Mouse (Mus musculus): ENCODE results near the gene Wdr24. TPM values are rescaled to one million over a fixed set of nuclear protein-coding genes. Genes with fewer than 3 reads are reported as not detected.
"Not testable (repeated sequence)": the region's sequence is repeated elsewhere in the genome, so short reads cannot be mapped to it uniquely, and the experiment has no call there.

The Wdr24 gene
- total RNA-seq, 2 experiments from 2014 or later, result 23.9 to 26.5 TPM

DNA sequence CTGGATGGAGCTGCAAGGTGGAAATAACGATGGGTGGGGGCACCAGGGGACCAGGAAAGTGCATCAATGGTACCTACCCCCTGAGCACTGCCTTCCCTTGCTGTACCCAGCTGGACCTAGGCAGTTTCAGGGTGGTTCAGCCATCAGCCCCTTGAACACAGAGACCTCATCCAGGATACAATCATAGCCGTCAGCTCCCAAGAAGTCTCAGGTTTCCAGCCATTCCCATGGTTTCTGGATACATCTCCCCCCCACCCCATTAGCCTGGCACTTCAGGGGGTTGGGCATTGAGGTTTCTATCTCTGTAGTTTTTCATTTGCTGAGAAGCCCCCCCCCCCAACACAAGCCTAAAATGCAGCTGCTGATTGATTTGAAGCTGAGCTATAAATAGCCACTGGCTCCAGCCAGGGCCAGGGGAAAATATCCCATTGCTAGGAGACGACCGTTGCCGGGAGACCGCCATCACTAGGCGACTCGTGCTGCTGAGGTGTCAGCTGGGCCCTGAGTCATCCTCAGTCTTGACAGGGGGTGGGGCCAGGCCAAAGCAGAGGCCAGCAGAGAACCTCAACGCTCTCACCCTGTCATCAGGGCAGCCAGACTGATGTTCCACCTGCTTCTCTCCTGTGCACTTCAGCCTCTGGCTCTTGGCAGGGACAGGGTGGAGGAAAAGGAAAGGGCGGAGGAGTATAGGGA lies 20.5 kb upstream of the Wdr24 start:
- peak; percentile 78 to 83 for DNase-seq (ENCODE audit: low spot score in 2 of 2)
- intact Hi-C loops (cut with DNase I), result loop anchor here (10.0 kb wide), 1 partner anchor 228 kb away; the partner anchor contains the start of genes Lmf1 and Sox8

DNA sequence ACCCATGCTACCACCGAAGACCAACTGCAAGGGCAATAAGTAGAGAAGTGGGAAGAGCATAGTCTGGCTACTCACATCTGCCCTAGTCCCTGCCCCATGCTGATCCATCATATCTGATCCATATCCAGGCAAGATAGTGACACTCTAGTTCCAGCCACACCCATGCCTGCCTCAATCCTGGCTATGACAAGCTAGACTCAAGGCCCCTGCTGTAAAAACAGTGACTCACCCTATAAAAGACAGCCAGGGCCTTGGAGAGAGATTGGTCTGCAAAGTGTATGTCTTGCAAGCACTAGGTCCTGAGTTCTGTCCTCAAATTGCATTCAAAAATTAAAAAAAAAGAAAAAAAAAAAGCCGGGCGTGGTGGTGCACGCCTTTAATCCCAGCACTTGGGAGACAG lies 16.9 kb upstream of the Wdr24 start:
- intact Hi-C loops (cut with DNase I), result loop anchor here (10.0 kb wide), 1 partner anchor 232 kb away; the partner anchor contains the start of genes Lmf1 and Sox8

DNA sequence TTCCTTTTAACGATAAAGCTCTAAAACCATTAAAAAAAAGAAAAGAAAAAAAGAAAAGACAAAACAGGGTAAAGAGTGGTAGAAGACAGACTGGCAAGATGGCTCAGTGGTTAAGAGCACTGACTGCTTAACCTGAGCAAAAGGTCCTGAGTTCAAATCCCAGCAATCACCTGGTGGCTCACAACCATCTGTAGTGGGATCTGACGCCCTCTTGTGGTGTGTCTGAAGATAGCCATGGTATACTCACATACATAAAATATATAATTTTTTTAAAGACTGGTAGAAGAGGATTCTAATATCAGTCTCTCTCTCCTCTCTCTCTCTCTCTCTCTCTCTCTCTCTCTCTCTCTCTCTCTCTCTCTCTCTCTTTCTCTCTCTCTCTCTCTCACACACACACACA lies 16.0 kb upstream of the Wdr24 start:
- intact Hi-C loops (cut with DNase I), result loop anchor here (10.0 kb wide), 1 partner anchor 233 kb away; the partner anchor contains the start of genes Lmf1 and Sox8
- DNase-seq (ENCODE audit: low spot score in 2 of 2), result not testable (repeated sequence)

More for the DNA sequence above, 16.9 kb upstream of the Wdr24 start:
- no peak for DNase-seq (ENCODE audit: low spot score in 2 of 2)

DNA sequence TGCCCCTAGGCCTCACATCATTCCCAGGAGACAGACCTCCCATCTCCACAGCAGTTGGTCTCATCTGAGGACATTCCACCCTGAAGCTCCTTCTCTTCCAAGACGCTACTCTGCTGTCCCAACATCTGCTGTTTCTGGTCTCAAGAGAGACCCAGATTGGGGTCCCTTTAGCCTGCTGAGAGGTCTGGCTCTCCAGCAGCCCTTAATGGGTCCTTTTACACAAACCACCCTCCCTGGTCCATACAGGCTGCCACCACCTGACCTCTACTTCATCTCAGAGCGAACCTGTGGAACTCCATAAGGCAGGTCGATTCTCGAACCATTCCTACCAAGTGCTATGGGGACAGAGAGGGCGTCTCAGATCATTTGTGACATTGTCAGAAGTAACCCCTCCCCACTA lies 15.4 kb upstream of the Wdr24 start:
- intact Hi-C loops (cut with DNase I), result loop anchor here (10.0 kb wide), 1 partner anchor 233 kb away; the partner anchor contains the start of genes Lmf1 and Sox8
- DNase-seq (ENCODE audit: low spot score in 2 of 2), result no peak

DNA sequence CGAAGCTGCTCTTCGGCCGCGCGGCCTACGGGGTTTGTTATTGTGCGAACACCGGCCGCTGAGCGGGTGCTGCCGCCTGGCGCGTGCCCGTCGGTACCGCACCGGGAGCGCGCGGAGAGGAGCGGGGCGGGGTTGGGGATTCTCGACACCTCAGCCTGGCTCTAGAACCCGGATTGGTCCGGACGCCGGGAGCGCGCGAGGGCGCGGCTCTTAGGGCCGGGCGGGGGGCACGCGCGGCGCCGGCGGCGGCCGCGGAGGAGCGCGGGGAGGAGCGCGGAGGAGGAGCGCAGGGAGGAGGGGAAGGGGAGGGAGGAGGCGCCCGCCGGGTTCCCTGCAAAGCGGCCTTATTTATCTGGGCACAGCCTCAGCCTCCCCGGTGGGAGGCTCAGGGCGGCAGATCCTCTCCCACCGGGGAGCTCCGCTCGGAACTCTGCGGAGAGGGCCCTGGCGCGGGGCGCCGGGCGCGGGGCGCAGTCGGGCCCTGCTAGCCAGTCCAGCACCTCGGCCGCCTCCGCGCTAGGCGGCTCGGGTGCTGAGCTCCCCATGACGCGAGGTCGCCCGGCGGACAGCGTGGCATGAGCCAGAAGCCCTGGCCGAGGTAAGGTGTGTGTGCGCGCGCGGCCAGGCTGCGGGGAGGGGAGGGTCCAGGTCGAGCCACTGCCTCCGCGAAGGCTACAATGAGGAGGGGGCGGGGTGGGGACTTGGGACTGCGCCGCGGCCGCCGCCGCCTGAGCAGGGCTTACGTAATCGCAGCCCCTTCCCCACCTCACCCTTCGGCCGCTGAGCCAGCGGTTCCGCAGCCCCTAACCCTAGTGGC lies 14.4 kb upstream of the Wdr24 start, which contains the start of gene Fbxl16:
Fbxl16 (plus strand) TSS at position 297 of the 817 bp plus-strand sequence.
- intact Hi-C loops (cut with DNase I), result loop anchor here (10.0 kb wide), 1 partner anchor 234 kb away; the partner anchor contains the start of genes Lmf1 and Sox8
- DNase-seq (ENCODE audit: low spot score in 2 of 2), result peak; percentile 90 to 94

DNA sequence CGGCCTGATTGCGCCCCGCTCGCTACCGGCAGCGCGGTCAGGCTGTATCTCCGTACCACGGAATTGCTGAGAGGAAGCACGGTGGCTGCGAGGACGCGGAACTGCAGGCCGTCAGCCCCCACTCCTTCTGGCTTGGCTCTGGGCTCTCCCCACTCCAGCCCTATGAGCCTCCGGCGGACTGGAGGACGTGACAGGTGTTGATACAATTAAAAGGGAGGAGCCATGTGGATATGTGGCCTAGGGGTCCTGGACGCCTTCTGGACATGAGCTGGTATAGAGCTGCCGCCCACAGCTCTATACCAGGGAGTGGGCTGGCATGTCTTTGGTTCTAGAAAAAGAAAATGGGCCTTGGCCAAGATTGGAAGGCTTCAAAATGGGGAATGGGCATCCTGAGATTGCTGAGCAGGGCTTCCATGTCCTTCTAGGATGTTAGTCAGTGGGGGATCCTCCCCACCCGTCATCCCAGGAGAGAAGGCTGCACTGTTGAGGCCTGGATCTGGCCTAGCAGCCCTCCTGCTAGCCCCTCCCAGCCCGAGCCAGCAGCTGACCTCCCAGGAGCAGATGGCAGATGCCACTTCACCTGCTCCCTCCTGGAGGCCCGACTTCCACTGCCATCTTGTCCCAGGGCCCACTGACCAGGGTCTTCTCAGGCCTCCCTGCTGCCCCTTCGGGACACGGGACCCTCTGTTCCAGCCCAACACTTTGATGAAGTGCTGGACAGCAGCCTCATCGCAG lies 13.7 kb upstream of the Wdr24 start:
- intact Hi-C loops (cut with DNase I), result loop anchor here (10.0 kb wide), 1 partner anchor 235 kb away; the partner anchor contains the start of genes Lmf1 and Sox8
- DNase-seq (ENCODE audit: low spot score in 2 of 2), result peak in 1 of 2 experiments; percentile 66

DNA sequence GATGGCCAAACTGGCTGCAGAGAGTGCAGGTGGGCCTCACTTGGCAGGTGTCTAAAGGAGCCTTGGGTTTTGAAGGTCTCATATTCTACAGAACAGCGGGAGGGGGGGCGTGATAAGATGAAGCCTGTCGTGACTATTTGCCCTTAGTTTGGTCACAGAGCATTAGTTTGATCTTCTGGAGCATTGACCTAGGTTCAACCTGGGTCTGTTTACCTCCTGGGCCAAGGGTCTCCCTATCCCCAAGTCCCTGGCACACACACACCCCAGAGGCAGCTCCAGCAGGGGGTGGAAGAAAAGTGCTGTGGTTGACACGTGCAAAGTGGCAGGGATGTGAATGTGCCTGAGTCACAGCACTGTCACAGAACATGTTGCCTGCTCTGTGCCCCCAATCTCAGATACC lies 12.5 kb upstream of the Wdr24 start:
- intact Hi-C loops (cut with DNase I), result no loop called here
- DNase-seq (ENCODE audit: low spot score in 2 of 2), result no peak

DNA sequence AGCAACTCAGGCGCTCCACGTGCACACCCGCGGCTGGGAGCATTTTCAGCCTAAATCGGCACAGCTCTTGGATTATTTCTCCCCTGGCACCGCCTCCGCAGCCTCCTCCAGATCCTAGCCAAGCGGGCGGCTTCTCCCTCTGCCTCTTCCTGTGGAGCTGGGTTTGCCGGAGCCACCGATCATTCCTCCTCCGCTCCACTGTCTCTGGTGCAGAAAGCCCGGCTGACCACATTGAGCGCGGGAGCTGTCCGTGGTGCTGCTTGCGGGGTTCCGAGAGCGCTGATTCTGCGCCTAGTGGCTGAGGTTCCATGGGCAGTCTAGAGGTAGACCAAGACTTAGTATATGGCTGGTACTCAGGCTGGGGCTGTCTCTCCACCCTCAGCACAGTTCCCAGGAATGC lies 10.0 kb upstream of the Wdr24 start:
- peak; percentile 88 to 93 for DNase-seq (ENCODE audit: low spot score in 2 of 2)
- intact Hi-C loops (cut with DNase I), result no loop called here

DNA sequence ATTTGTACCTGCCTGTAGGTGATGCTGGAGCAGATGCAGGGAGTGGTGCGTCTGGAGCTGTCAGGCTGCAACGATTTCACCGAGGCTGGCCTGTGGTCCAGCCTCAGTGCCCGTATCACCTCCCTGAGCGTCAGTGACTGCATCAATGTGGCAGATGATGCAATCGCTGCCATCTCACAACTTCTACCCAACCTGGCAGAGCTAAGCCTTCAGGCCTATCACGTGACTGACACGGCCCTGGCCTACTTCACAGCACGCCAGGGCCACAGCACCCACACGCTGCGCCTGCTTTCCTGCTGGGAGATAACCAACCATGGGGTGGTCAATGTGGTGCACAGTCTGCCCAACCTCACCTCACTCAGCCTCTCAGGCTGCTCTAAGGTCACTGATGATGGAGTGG lies 5.8 kb upstream of the Wdr24 start:
- intact Hi-C loops (cut with DNase I), result no loop called here
- no peak for DNase-seq (ENCODE audit: low spot score in 2 of 2)

DNA sequence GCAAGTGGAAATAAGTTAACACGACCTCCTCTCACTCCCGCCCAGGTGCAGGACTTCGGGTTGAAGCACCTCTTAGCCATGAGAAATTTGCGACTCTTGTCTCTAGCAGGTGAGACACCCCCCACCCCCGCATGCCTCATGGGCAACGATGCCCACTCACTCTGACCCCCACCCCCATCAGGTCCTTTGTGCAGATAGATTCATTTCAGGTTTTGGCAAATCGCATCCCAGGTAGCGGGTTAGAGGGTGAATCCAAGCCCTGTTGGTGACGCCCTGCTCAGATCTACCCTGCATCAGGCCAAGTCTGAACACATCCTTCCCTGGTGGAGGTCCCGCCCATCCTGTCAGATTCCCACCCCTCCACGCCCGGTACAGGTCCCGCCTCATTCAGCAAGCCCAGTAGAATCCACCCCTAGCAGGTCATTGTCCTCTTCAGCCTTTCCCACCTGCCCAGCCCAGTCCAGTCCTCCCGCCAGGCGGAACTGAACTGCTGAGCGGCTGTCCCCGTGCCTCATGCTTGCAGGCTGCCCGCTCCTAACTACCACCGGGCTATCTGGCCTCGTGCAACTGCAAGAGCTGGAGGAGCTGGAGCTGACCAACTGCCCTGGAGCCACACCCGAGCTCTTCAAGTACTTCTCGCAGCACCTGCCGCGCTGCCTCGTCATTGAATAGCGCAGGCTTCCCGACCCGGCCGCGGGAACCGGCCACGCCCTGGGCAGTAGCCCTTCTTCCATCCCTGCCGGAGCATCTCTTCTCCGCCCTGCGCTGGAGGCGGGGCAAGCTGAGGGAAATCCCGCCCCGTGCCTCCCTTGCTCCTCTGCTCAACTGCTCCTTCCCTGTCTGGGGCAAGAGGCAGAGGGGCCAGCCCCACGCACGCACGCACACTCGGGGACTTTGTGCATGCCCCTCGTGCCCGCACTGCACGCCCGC lies 4.3 kb upstream of the Wdr24 start:
- intact Hi-C loops (cut with DNase I), result no loop called here

DNA sequence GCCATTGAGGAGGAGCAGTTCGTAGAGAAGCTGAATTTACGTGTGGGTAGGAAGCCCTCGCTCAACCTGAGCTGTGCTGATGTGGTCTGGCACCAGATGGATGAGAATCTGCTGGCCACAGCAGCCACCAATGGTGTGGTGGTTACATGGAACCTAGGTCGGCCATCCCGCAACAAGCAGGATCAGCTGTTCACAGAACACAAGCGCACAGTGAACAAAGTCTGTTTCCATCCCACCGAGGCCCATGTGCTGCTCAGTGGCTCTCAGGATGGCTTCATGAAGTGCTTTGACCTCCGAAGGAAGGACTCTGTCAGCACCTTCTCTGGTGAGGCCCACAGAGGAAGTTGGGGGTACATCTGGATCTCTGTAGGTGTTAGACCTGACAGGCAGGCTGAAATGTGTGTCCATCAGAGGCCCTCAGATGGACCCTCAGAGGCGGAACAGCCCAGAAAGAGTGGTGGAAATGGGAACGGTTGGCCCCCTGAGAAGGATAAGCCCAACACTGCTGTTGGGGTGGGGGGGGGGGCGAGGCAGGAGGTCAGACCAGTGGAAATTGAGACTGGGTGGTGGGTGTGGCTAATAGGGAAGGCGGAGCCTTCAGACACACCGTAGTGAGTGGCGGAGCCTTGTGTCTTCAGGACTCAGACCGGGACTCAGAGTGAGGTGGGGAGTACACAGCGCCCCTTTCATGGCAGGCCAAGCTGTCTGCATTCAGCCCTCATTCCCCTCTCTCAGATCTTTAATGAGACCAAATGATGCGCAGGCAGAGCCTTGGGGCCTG lies 1.1 kb downstream of the Wdr24 start:
- no peak for DNase-seq (ENCODE audit: low spot score in 2 of 2)
- intact Hi-C loops (cut with DNase I), result no loop called here

More for the DNA sequence above, 4.3 kb upstream of the Wdr24 start:
- DNase-seq (ENCODE audit: low spot score in 2 of 2), result no peak

DNA sequence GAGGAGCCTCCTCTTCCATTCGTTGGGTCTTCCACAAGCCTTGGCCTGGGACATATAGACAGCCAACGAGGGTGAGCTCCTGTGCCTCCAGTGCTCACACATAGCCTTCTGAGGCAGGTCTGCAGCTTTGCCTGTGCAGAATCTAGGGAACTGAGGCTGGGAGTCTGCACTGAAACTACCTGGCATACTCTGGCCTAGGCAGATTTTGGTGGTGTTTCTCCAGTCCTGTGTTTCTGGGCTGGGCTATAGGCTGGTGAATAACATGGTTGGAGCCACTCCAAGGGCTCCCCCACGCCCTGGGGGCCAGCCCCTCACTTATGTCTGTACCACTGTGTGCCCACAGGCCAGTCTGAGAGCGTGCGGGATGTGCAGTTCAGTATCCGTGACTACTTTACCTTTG lies 1.9 kb downstream of the Wdr24 start:
- intact Hi-C loops (cut with DNase I), result no loop called here
- no peak for DNase-seq (ENCODE audit: low spot score in 2 of 2)

DNA sequence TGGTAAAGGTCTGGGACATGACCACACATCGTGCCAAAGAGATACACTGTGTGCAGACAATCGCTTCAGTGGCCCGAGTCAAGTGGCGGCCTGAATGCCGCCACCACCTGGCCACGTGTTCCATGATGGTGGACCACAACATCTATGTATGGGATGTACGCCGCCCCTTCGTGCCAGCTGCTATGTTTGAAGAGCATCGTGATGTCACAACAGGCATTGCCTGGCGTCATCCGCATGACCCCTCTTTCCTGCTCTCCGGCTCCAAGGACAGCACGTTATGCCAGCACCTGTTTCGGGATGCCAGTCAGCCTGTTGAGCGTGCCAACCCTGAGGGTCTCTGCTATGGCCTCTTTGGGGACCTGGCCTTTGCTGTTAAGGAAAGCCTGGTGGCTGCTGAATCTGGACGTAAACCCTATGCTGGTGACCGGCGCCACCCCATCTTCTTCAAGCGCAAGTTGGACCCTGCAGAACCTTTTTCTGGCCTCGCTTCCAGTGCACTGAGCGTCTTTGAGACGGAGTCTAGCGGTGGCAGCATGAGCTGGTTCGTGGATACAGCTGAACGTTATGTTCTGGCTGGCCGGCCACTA lies 2.6 kb downstream of the Wdr24 start:
- intact Hi-C loops (cut with DNase I), result no loop called here
- no peak for DNase-seq (ENCODE audit: low spot score in 2 of 2)

DNA sequence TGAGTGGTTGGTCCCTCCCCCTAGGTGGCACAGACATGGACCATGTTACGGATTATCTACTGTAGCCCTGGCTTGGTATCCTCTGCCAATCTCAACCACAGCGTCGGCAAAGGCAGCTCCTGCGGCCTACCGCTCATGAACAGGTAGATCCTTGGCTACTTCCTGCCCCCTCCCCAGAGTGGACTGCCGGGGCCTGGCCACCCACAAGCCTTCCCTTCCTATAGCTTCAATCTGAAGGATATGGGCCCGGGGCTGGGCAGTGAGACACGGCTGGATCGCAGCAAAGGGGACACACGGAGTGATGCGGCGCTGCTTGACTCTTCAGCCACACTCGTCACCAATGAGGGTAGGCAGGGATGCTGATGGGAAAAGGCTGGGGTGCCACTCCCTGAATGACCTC lies 3.6 kb downstream of the Wdr24 start:
- DNase-seq (ENCODE audit: low spot score in 2 of 2), result no peak
- intact Hi-C loops (cut with DNase I), result no loop called here

DNA sequence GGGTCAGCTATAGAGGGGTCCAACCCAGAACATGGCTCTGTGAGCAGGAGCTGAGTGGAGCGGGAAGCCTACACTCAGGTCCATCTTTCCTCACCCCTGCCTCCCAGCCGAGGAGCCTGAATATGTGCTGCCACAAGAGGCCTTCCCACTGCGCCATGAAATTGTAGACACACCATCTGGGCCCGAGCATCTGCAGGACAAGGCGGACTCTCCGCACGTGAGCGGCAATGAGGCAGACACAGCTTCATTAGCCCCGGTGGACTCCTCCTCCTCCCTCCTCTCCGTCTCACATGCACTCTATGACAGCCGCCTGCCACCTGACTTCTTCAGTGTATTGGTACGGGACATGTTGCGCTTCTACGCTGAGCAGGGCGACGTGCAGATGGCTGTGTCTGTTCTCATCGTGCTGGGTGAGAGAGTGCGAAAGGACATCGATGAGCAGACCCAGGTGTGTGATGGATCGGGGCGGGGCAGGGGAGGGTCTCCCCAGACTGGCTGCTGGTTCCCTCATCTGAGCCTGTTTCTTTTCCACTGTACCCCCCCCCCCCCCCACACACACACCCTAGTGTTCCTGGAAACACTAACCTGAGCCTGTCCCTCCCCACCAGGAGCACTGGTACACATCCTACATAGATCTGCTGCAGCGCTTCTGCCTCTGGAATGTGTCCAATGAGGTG lies 4.3 kb downstream of the Wdr24 start:
- intact Hi-C loops (cut with DNase I), result no loop called here
- DNase-seq (ENCODE audit: low spot score in 2 of 2), result no peak

DNA sequence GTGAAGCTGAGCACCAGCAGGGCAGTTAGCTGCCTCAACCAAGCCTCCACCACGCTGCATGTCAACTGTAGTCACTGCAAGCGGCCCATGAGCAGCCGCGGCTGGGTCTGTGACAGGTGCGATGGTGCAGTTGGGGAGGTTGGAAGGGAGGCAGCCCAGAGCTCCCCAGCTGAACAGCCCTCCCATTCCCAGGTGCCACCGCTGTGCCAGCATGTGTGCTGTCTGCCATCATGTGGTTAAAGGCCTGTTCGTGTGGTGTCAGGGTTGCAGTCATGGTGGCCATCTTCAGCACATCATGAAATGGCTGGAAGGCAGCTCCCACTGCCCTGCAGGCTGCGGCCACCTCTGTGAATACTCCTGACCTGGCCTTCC lies 4.8 kb downstream of the Wdr24 start:
- no peak for DNase-seq (ENCODE audit: low spot score in 2 of 2)
- intact Hi-C loops (cut with DNase I), result no loop called here
